Comparison of ENCODE assay signal across 8 mouse cellular contexts in the genomic region with DNA sequence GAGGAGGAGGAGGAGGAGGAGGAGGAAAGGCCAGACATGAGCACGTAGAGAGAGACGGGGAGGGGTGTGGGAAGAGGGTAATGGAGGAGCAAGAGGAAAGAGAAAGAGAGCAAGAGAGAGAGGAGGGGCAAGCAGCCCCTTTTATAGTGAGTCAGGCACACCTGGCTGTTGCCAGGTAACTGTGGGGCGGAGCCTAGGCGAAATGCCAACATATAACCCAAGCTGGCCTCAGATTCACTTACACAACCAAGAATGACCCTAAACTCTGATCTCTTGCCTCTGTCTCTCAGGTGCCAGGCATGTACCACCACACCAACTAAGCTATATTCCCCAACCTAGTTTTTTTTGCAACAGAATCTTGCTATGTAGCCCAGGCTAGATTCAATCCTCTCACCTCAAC. TPM values are rescaled to one million over a fixed set of nuclear protein-coding genes. Genes with fewer than 3 reads are reported as not detected.
DNase-seq lines count a peak whose midpoint lies in the region; ATAC-seq lines count a peak whose summit lies in the region.

No protein-coding gene starts in this region.

- no peak overlapping the region for H3K9ac ChIP-seq in forebrain, embryonic 12.5 days
- no peak overlapping the region for H3K9ac ChIP-seq in forebrain, embryonic 16.5 days (replicated peaks; ENCODE audit: low read depth, low read length)
- no peak overlapping the region for H3K9ac ChIP-seq in lung, embryonic 15.5 days
- H3K9ac ChIP-seq in embryonic facial prominence, embryonic 14.5 days (ENCODE audit: low read depth, low read length) = 0 out of 2 replicates have a peak overlapping the region, but pooled peaks have one; percentile 31
- no peak overlapping the region for H3K9ac ChIP-seq in liver, embryonic 16.5 days (ENCODE audit: low read depth, low read length)

- WGBS in forebrain, embryonic 12.5 days = 73% methylated on average over 4 of the region's 4 CpGs
- 85% methylated on average over 2 of the region's 4 CpGs for WGBS in forebrain, embryonic 16.5 days
- WGBS in lung, embryonic 15.5 days = 44% methylated on average over 4 of the region's 4 CpGs
- 29% methylated on average over 2 of the region's 4 CpGs for WGBS in embryonic facial prominence, embryonic 14.5 days
- 36% methylated on average over 4 of the region's 4 CpGs for WGBS in liver, embryonic 16.5 days (ENCODE audit: insufficient replicate concordance)

- H3K27me3 ChIP-seq in forebrain, embryonic 12.5 days = 0 out of 2 replicates have a peak, but pooled peaks cover 3% of the 10 kb centered on the region
- H3K27me3 ChIP-seq in forebrain, embryonic 16.5 days (replicated peaks; ENCODE audit: control insufficient read depth, insufficient read depth, low read length) = no peaks in the 10 kb centered on the region
- H3K27me3 ChIP-seq in lung, embryonic 15.5 days = no peaks in the 10 kb centered on the region
- no peaks in the 10 kb centered on the region for H3K27me3 ChIP-seq in embryonic facial prominence, embryonic 14.5 days (replicated peaks; ENCODE audit: control insufficient read depth, insufficient read depth, low read length)
- no peaks in the 10 kb centered on the region for H3K27me3 ChIP-seq in liver, embryonic 16.5 days (ENCODE audit: control insufficient read depth, insufficient read depth, low read depth, low read length)

- peaks cover 24% of the 10 kb centered on the region for H3K4me1 ChIP-seq in forebrain, embryonic 12.5 days
- peaks cover 17% of the 10 kb centered on the region for H3K4me1 ChIP-seq in forebrain, embryonic 16.5 days (replicated peaks; ENCODE audit: control insufficient read depth, insufficient read depth, low read length)
- peaks cover 28% of the 10 kb centered on the region for H3K4me1 ChIP-seq in lung, embryonic 15.5 days
- H3K4me1 ChIP-seq in embryonic facial prominence, embryonic 14.5 days (ENCODE audit: control insufficient read depth, insufficient read depth, low read length) = peaks cover 17% of the 10 kb centered on the region
- H3K4me1 ChIP-seq in liver, embryonic 16.5 days (ENCODE audit: control insufficient read depth, low read depth, low read length) = peaks cover 22% of the 10 kb centered on the region

- DNase-seq in lung, postnatal 14 days = no peak
- no peak for DNase-seq in embryonic facial prominence, embryonic 14.5 days (ENCODE audit: low spot score)
- no peak for DNase-seq in ovary, postnatal 10 days (ENCODE audit: low spot score)
- DNase-seq in cerebellum, postnatal 14 days = no peak

- peaks cover 31% of the 10 kb centered on the region for H3K36me3 ChIP-seq in forebrain, embryonic 12.5 days (replicated peaks)
- peaks cover 13% of the 10 kb centered on the region for H3K36me3 ChIP-seq in forebrain, embryonic 16.5 days (ENCODE audit: control insufficient read depth, insufficient read depth)
- H3K36me3 ChIP-seq in lung, embryonic 15.5 days = peaks cover 15% of the 10 kb centered on the region
- H3K36me3 ChIP-seq in embryonic facial prominence, embryonic 14.5 days (ENCODE audit: control insufficient read depth, insufficient read depth, low read length) = peaks cover 27% of the 10 kb centered on the region; the same call in 1 of the 2 replicates
- H3K36me3 ChIP-seq in liver, embryonic 16.5 days (ENCODE audit: control insufficient read depth, insufficient read depth) = no peaks in the 10 kb centered on the region; the same call in 1 of the 2 replicates

- no peak for ATAC-seq in forebrain, embryonic 12.5 days (ENCODE audit: low FRiP score)
- no peak for ATAC-seq in forebrain, embryonic 16.5 days
- ATAC-seq in lung, embryonic 15.5 days (ENCODE audit: borderline replicate concordance, extremely low read depth, low FRiP score, low TSS enrichment) = no peak
- ATAC-seq in embryonic facial prominence, embryonic 14.5 days (ENCODE audit: low read depth) = no peak
- ATAC-seq in liver, embryonic 16.5 days (ENCODE audit: low read depth) = no peak

- H3K27ac ChIP-seq in forebrain, embryonic 12.5 days = 0 out of 2 replicates have a peak overlapping the region, but pooled peaks have one; percentile 53
- H3K27ac ChIP-seq in forebrain, embryonic 16.5 days (ENCODE audit: low read length) = no peak overlapping the region
- peak overlapping the region; percentile 69 for H3K27ac ChIP-seq in lung, embryonic 15.5 days
- peak overlapping the region; percentile 76 for H3K27ac ChIP-seq in embryonic facial prominence, embryonic 14.5 days (replicated peaks; ENCODE audit: low read depth, low read length)
- H3K27ac ChIP-seq in liver, embryonic 16.5 days (ENCODE audit: low read length) = peak overlapping the region; percentile 55

- H3K9me3 ChIP-seq in forebrain, embryonic 12.5 days = 0 out of 2 replicates have a peak, but pooled peaks cover 3% of the 10 kb centered on the region
- no peaks in the 10 kb centered on the region for H3K9me3 ChIP-seq in forebrain, embryonic 16.5 days (ENCODE audit: control insufficient read depth, low read length)
- H3K9me3 ChIP-seq in lung, embryonic 15.5 days = no peaks in the 10 kb centered on the region
- 0 out of 2 replicates have a peak, but pooled peaks cover 3% of the 10 kb centered on the region for H3K9me3 ChIP-seq in embryonic facial prominence, embryonic 14.5 days (ENCODE audit: control insufficient read depth, low read length)
- H3K9me3 ChIP-seq in liver, embryonic 16.5 days (replicated peaks; ENCODE audit: control insufficient read depth, low read length) = no peaks in the 10 kb centered on the region

- H3K4me2 ChIP-seq in forebrain, embryonic 12.5 days = no peak overlapping the region
- H3K4me2 ChIP-seq in forebrain, embryonic 16.5 days (ENCODE audit: low read length) = no peak overlapping the region
- H3K4me2 ChIP-seq in lung, embryonic 15.5 days = no peak overlapping the region
- H3K4me2 ChIP-seq in embryonic facial prominence, embryonic 14.5 days (ENCODE audit: low read depth, low read length) = no peak overlapping the region
- H3K4me2 ChIP-seq in liver, embryonic 16.5 days (ENCODE audit: low read depth, low read length) = no peak overlapping the region

- H3K4me3 ChIP-seq in forebrain, embryonic 12.5 days (replicated peaks) = no peak overlapping the region
- no peak overlapping the region for H3K4me3 ChIP-seq in forebrain, embryonic 16.5 days (replicated peaks; ENCODE audit: low read length)
- H3K4me3 ChIP-seq in lung, embryonic 15.5 days = no peak overlapping the region
- no peak overlapping the region for H3K4me3 ChIP-seq in embryonic facial prominence, embryonic 14.5 days (ENCODE audit: low read depth, low read length)
- H3K4me3 ChIP-seq in liver, embryonic 16.5 days (ENCODE audit: low read depth, low read length) = no peak overlapping the region

RNA-seq across cellular contexts. Expression of a gene that starts 3.9 kb away (rescaled TPM):
- 75.5 and 82.3 TPM in 2 replicates for polyA plus RNA-seq in forebrain, embryonic 12.5 days (2016; fragmentation: Nextera tagmentation; extraction: Ambion mirVana)
- polyA plus RNA-seq in forebrain, embryonic 16.5 days (2015; fragmentation: Nextera tagmentation; extraction: Ambion mirVana) = 126 and 142 TPM in 2 replicates
- polyA plus RNA-seq in lung, embryonic 15.5 days (2015; fragmentation: Nextera tagmentation; extraction: Ambion mirVana) = 35.0 and 36.0 TPM in 2 replicates
- 42.9 and 43.5 TPM in 2 replicates for polyA plus RNA-seq in embryonic facial prominence, embryonic 14.5 days (2014; fragmentation: Nextera tagmentation; extraction: Ambion mirVana)
- 15.7 and 18.3 TPM in 2 replicates for polyA plus RNA-seq in liver, embryonic 16.5 days (2015; fragmentation: Nextera tagmentation; extraction: Ambion mirVana)

RNA-seq across cellular contexts. Expression of a gene that starts 21.8 kb away (rescaled TPM):
- polyA plus RNA-seq in forebrain, embryonic 12.5 days (2016; fragmentation: Nextera tagmentation; extraction: Ambion mirVana) = 380 and 396 TPM in 2 replicates
- 420 and 438 TPM in 2 replicates for polyA plus RNA-seq in forebrain, embryonic 16.5 days (2015; fragmentation: Nextera tagmentation; extraction: Ambion mirVana)
- 370 and 381 TPM in 2 replicates for polyA plus RNA-seq in lung, embryonic 15.5 days (2015; fragmentation: Nextera tagmentation; extraction: Ambion mirVana)
- polyA plus RNA-seq in embryonic facial prominence, embryonic 14.5 days (2014; fragmentation: Nextera tagmentation; extraction: Ambion mirVana) = 383 and 394 TPM in 2 replicates
- 190 and 193 TPM in 2 replicates for polyA plus RNA-seq in liver, embryonic 16.5 days (2015; fragmentation: Nextera tagmentation; extraction: Ambion mirVana)

RNA-seq across cellular contexts. Expression of a gene that starts 27.4 kb away (rescaled TPM):
- 250 and 275 TPM in 2 replicates for polyA plus RNA-seq in forebrain, embryonic 12.5 days (2016; fragmentation: Nextera tagmentation; extraction: Ambion mirVana)
- 190 and 202 TPM in 2 replicates for polyA plus RNA-seq in forebrain, embryonic 16.5 days (2015; fragmentation: Nextera tagmentation; extraction: Ambion mirVana)
- 496 and 501 TPM in 2 replicates for polyA plus RNA-seq in lung, embryonic 15.5 days (2015; fragmentation: Nextera tagmentation; extraction: Ambion mirVana)
- polyA plus RNA-seq in embryonic facial prominence, embryonic 14.5 days (2014; fragmentation: Nextera tagmentation; extraction: Ambion mirVana) = 745 and 811 TPM in 2 replicates
- polyA plus RNA-seq in liver, embryonic 16.5 days (2015; fragmentation: Nextera tagmentation; extraction: Ambion mirVana) = 15.3 and 20.3 TPM in 2 replicates
